Mouse (Mus musculus): ENCODE measurements around the gene Dot1l. TPM values are rescaled to one million over a fixed set of nuclear protein-coding genes. Genes with fewer than 3 reads are reported as not detected.
A peak's percentile ranks its signal among the peaks of the same experiment; 100 is the strongest.

Dot1l gene
- polyA plus RNA-seq, 1 experiment from 2014 or later = 26.3 TPM

DNA sequence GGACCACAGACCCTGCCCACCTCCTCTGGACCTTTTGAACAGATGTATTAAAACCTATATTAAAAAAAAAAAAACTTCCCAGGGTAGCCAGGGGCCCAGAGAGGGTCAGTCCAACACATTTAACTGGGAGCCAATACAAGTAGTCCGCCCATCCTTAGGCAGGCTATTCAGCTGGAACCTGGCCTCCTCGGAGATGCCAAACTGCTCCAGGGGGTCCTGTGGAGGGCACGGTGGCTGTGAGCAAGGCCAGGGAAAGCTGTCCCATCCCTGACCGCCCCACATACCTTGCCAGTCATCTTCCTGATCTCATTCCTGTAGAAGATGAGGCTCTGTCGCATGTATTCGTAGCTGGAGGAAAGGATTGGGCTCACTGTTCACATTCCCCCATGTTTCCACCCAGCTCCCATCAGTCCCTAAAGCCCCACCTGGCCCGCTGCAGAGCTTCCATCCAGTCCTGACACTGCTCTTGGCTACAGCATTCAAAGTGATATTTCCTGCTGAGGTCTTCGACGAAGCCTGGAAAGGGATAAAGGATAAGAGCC is 41.4 kb downstream of the Dot1l start:
- Histone ChIP-seq H3K4me3 (peak overlapping the region; percentile 94; the same call in 1 of the 2 replicates), H3K9me3 (no peaks in the 10 kb centered on the region), H3K9ac (peak overlapping the region; percentile 95), H3K27me3 (replicated peaks) (no peaks in the 10 kb centered on the region), H3K27ac (no peak overlapping the region), H3K36me3 (peaks cover 59% of the 10 kb centered on the region), H3K4me1 (peaks cover 40% of the 10 kb centered on the region), H3K4me2 (replicated peaks) (peak overlapping the region; percentile 86)
- 85% methylated on average over 9 of the region's 9 CpGs for WGBS
- ATAC-seq (ENCODE audit: low FRiP score, low read depth) = no peak

DNA sequence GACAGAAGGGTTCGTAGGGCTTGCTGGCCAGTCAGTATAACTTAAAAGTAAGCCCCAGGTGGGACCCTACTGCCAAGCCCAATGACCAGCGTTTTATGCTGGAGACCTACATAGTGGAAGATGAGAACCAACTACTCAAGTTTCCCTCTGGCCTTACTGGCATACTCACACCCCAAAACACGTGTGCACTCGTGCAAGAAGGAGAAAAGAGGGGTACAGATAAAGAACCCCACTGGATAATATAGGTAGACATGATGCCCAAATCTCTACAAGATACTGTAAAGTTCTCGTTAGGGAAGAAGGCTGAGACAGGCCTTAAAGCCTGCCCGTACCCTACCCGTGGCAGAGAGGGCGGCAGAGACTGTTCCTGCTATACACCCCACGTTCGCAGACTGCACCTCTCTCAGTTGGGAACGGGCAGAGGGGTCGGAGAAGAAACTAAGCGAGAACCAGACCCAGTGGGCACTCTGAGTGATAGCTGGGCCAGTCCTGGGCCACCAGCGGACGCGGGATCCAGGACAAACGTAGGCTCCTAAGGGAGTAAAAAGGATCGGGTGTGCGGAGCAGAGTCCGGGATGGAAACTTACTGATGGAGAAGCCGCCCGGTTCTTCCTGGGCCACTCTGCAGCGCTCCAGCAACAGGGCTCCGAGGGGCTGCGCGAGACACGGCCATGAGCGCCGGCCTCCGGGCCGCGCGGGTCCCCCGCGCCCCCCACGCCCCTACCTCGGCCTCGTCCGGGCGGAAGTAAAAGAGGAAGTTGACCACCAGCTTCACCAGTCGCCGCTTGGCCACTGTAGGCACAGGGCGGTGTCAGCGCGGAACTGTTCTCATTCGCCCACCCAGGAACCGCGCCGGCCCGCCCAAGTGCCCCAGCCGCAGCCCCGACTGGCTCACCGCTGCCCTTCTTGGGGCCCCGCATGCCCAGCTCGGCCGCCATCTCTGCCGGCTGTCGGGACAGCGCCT is 42.5 kb downstream of the Dot1l start:
- H3K9ac ChIP-seq = peak overlapping the region; percentile 95
- peak overlapping the region; percentile 94 for H3K4me3 ChIP-seq
- peaks cover 40% of the 10 kb centered on the region for H3K4me1 ChIP-seq
- peak overlapping the region; percentile 86 for H3K4me2 ChIP-seq (replicated peaks)
- H3K27me3 ChIP-seq (replicated peaks) = no peaks in the 10 kb centered on the region
- peaks cover 59% of the 10 kb centered on the region for H3K36me3 ChIP-seq
- peak overlapping the region; percentile 92 for H3K27ac ChIP-seq
- no peaks in the 10 kb centered on the region for H3K9me3 ChIP-seq
- WGBS = 3% methylated on average over 57 of the region's 59 CpGs
- peak; percentile 72 for ATAC-seq (ENCODE audit: low FRiP score, low read depth)

DNA sequence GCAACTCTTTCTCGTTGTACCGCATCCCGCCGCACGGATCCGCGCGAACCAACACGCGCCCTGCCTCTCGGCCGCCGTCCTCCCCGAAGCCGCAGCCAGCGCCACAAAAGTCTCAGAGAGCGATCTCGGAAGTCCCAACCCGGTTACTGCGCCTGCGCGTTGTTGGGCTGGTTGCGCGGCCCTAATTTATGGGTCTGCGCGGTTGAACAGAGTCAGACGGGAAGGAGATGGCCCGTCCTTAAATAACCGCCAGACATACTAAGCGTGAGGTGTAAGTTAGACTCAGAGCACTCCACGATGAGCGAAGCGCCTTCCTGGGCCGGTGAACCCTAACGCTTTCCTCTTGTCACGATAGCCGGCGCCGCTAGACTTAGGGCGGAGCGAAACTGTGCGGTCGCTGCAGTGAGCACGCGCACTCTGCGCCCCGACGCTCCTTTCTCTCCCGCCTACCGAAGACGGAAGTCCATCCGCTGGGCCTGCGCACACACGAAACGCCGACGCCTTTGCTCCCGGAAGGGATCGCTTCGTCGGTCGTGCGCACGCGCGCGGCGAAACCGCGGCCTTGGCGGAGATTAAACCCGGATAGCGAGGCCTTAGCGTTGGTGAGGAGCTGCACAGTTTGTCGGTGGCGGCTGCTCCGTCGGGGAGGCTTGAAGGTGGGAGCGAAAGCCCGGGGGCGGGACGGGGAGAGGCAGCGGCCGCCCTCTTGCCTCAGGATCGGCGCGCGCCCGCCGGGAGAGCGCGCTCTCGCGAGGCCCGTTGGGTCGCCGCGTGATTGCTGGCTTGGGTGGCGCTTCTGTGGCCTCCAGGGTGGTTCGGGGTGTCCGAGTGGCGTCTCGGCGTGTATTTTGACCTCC is 43.4 kb downstream of the Dot1l start, which contains the start of the genes Sf3a2 and Plekhj1:
Sf3a2 (plus strand) TSS at position 49 of the 857 bp plus-strand sequence.
Plekhj1 (minus strand) TSS at position 477 of the 857 bp plus-strand sequence.
- peaks cover 40% of the 10 kb centered on the region for H3K4me1 ChIP-seq
- peak within 1 kb of the TSS; percentile 86 for H3K4me2 ChIP-seq (replicated peaks)
- peak within 1 kb of the TSS; percentile 95 for H3K9ac ChIP-seq
- H3K9me3 ChIP-seq = no peaks in the 10 kb centered on the region
- WGBS = under 1% methylated on average over 100 of the region's 104 CpGs
- peaks cover 59% of the 10 kb centered on the region for H3K36me3 ChIP-seq
- H3K4me3 ChIP-seq = peak within 1 kb of the TSS; percentile 94
- peak within 1 kb of the TSS; percentile 92 for H3K27ac ChIP-seq
- peak; percentile 90 for ATAC-seq (ENCODE audit: low FRiP score, low read depth)
- no peaks in the 10 kb centered on the region for H3K27me3 ChIP-seq (replicated peaks)

DNA sequence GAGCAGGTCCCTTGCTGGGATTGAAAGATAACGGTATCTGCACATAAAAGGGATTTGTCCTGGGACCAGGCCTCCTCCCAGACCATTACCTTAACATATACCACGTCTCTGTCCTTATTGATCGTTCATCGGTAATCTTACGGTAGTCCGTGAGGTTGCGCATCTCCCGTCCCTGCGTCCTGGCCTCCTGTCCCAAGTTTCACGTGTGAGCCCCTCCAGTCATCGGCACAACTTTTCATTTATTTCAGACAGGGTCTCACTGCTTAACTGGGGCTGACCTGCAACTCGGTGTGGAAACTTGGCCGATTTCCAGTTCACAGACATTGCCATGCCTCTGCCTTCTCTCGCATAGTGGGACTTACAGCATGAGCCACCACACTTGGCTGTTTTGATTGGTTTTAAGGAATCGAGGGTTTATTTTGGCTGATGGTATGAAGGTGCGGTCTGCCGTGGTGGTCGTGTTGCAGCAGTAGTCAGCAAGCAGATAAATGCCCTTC is 44.1 kb downstream of the Dot1l start:
- peak overlapping the region; percentile 95 for H3K9ac ChIP-seq
- WGBS = 3% methylated on average over 18 of the region's 18 CpGs
- H3K27me3 ChIP-seq (replicated peaks) = no peaks in the 10 kb centered on the region
- H3K27ac ChIP-seq = peak overlapping the region; percentile 92
- no peak for ATAC-seq (ENCODE audit: low FRiP score, low read depth)
- no peaks in the 10 kb centered on the region for H3K9me3 ChIP-seq
- peaks cover 59% of the 10 kb centered on the region for H3K36me3 ChIP-seq
- peak overlapping the region; percentile 86 for H3K4me2 ChIP-seq (replicated peaks)
- H3K4me3 ChIP-seq = peak overlapping the region; percentile 94
- H3K4me1 ChIP-seq = peaks cover 40% of the 10 kb centered on the region

DNA sequence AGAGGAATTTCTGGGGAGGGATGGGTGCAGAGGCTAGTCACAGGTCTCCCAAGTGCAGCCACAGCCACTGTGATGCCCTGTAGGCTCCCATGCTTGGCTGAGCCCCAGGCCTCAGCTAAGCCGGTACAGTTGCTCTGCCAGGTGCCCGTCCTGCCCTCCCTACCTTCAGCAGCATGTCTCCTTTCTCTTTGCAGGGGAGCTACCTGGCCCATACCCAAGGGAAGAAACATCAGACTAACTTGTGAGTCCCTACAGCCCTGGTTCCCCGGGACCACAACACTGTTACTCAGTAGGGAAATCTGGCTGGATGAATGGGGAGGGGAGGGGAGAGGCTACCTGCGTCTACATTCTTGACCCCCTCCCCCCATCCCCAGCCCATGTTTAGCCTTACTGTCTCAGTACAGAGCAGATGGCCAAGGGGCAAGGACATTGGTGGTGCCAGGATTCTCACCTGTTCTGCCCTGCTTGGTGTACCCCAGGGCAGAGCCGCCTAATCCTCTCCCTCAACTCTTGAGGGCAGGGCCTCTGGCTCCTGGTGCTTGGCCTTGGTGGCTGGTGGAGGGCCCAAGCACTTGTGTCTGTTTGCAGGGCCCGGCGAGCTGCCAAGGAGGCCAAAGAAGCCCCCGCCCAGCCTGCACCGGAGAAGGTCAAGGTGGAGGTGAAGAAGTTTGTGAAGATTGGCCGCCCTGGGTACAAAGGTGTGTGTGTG is 47.4 kb downstream of the Dot1l start:
- no peak overlapping the region for H3K9ac ChIP-seq
- no peak overlapping the region for H3K4me3 ChIP-seq

DNA sequence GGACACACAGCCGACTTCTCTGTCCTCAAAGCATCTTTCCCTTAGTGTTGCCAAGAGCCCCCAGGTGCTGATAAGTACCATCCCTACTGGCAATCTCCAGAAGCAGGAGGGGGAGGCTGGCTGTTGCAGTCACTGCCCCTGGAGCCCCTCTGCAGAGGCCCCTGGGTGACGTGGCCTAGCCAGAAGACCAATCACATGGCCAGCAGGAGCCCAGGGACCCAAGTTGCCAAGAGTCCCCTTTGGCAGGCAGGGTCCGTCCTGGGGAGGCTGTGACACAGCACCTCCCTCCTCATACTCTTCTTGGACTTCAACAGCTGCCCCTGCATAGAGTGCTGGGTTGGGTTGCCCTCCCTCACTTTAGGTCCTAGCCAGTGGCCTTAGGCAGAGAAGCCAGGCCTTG is 48.0 kb downstream of the Dot1l start:
- Histone ChIP-seq H3K27me3 (replicated peaks) (peaks cover 15% of the 10 kb centered on the region), H3K4me3 (no peak overlapping the region), H3K36me3 (peaks cover 50% of the 10 kb centered on the region), H3K9ac (no peak overlapping the region), H3K27ac (no peak overlapping the region), H3K4me2 (replicated peaks) (no peak overlapping the region), H3K4me1 (peaks cover 41% of the 10 kb centered on the region), H3K9me3 (no peaks in the 10 kb centered on the region)
- 94% methylated on average over 3 of the region's 3 CpGs for WGBS
- no peak for ATAC-seq (ENCODE audit: low FRiP score, low read depth)

More for the DNA sequence above, 47.4 kb downstream of the Dot1l start:
- Histone ChIP-seq H3K27ac (no peak overlapping the region), H3K36me3 (peaks cover 50% of the 10 kb centered on the region), H3K4me1 (peaks cover 37% of the 10 kb centered on the region), H3K4me2 (replicated peaks) (no peak overlapping the region), H3K9me3 (no peaks in the 10 kb centered on the region), H3K27me3 (replicated peaks) (peaks cover 15% of the 10 kb centered on the region)
- WGBS = 92% methylated on average over 10 of the region's 10 CpGs
- no peak for ATAC-seq (ENCODE audit: low FRiP score, low read depth)

DNA sequence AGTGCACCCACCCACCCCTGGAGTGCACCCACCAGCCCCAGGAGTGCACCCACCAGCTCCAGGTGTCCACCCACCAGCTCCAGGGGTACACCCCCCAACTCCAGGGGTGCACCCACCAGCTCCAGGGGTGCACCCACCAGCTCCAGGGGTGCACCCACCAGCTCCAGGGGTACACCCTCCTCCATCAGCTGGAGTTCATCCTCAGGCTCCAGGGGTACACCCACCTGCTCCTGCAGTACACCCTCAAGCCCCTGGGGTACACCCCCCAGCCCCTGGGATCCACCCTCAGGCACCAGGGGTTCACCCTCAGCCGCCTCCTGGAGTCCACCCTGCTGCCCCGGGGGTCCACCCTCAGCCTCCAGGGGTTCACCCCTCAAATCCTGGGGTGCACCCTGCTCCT is 49.3 kb downstream of the Dot1l start:
- no peak overlapping the region for H3K4me3 ChIP-seq
- H3K36me3 ChIP-seq = peaks cover 50% of the 10 kb centered on the region
- ATAC-seq (ENCODE audit: low FRiP score, low read depth) = no peak
- 92% methylated on average over 2 of the region's 2 CpGs for WGBS
- H3K27me3 ChIP-seq (replicated peaks) = peaks cover 28% of the 10 kb centered on the region
- no peak overlapping the region for H3K27ac ChIP-seq
- no peak overlapping the region for H3K9ac ChIP-seq
- H3K4me2 ChIP-seq (replicated peaks) = no peak overlapping the region
- no peaks in the 10 kb centered on the region for H3K9me3 ChIP-seq
- H3K4me1 ChIP-seq = peaks cover 51% of the 10 kb centered on the region

DNA sequence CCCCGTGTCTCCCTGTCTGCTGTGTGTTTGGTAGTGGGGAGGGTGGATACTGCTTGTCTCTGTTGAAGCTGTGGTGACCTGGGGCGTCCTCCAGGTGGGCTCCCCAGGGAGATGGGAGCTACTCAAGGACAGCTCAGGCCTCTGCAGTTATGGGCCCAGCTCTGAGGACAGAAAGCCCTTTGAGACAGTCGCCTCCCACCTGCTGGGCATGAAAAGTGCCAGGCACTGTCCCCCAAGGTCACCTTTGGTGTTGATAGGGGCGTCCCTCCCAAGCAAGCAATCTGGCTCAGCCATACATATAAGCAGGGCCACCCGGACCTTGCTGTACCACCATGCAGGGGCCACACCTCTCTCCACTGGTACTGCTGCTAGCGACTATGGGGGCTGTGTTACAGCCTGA is 49.9 kb downstream of the Dot1l start, which contains the start of gene Amh:
Amh (plus strand) TSS at position 328 of the 400 bp plus-strand sequence.
- Histone ChIP-seq H3K4me3 (no peak within 1 kb of the TSS), H3K36me3 (peaks cover 50% of the 10 kb centered on the region), H3K4me1 (peaks cover 46% of the 10 kb centered on the region), H3K9me3 (no peaks in the 10 kb centered on the region), H3K27me3 (replicated peaks) (peaks cover 31% of the 10 kb centered on the region), H3K4me2 (replicated peaks) (peak within 1 kb of the TSS; percentile 99; the same call in 1 of the 2 replicates), H3K9ac (no peak within 1 kb of the TSS), H3K27ac (no peak within 1 kb of the TSS)
- 65% methylated on average over 6 of the region's 6 CpGs for WGBS
- no peak for ATAC-seq (ENCODE audit: low FRiP score, low read depth)

DNA sequence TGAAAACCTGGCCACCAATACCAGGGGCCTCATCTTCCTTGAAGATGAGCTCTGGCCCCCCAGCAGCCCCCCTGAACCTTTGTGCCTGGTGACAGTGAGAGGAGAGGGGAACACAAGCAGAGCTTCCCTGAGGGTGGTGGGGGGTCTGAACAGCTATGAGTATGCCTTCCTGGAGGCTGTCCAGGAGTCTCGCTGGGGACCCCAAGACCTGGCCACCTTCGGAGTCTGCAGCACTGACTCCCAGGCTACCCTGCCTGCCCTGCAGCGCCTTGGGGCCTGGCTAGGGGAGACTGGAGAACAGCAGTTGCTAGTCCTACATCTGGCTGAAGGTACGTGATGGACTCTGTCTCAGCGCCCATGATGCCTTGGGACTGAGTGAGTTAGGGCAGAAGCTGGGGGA is 50.3 kb downstream of the Dot1l start:
- H3K4me3 ChIP-seq = no peak overlapping the region

DNA sequence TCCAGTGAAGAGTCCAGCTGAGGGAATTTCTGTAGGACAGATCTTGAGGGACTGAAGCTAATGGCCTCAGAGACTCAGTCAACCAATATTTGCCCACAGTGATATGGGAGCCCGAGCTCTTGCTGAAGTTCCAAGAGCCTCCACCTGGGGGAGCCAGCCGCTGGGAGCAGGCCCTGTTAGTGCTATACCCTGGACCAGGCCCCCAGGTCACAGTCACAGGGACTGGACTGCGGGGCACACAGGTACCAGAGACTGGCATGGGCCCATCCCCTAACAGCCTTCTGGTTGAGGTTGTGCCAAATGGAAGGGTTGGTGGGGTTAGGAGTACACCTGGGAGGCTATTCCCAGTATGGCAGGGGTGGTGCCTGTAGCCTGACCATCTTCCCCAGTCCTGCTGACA is 50.9 kb downstream of the Dot1l start:
- peaks cover 43% of the 10 kb centered on the region for H3K4me1 ChIP-seq
- H3K4me3 ChIP-seq = no peak overlapping the region
- peak overlapping the region; percentile 99; the same call in 1 of the 2 replicates for H3K4me2 ChIP-seq (replicated peaks)
- 13% methylated on average over 3 of the region's 3 CpGs for WGBS
- no peaks in the 10 kb centered on the region for H3K9me3 ChIP-seq
- H3K27ac ChIP-seq = no peak overlapping the region
- H3K36me3 ChIP-seq = peaks cover 46% of the 10 kb centered on the region
- peaks cover 39% of the 10 kb centered on the region for H3K27me3 ChIP-seq (replicated peaks)
- ATAC-seq (ENCODE audit: low FRiP score, low read depth) = no peak
- no peak overlapping the region for H3K9ac ChIP-seq

More for the DNA sequence above, 50.3 kb downstream of the Dot1l start:
- ATAC-seq (ENCODE audit: low FRiP score, low read depth) = no peak
- no peak overlapping the region for H3K27ac ChIP-seq
- no peak overlapping the region for H3K4me2 ChIP-seq (replicated peaks)
- H3K9me3 ChIP-seq = no peaks in the 10 kb centered on the region
- H3K9ac ChIP-seq = no peak overlapping the region
- peaks cover 50% of the 10 kb centered on the region for H3K36me3 ChIP-seq
- H3K27me3 ChIP-seq (replicated peaks) = peaks cover 35% of the 10 kb centered on the region
- 70% methylated on average over 5 of the region's 5 CpGs for WGBS
- H3K4me1 ChIP-seq = peaks cover 47% of the 10 kb centered on the region

Data from neural tube, embryonic 12.5 days (tissue).